Mouse (Mus musculus) skeletal muscle tissue, postnatal 0 days (tissue): ENCODE measurements around the gene Olfr961. TPM values are rescaled to one million over a fixed set of nuclear protein-coding genes. Genes with fewer than 3 reads are reported as not detected.

Experiments used
- polyA plus RNA-seq: library from polyadenylated mRNA; unstranded; fragments of >200 nt; fragmentation: Nextera tagmentation; extraction: Ambion mirVana; gene quantifications from 2 replicates; pipeline ENCODE4 v1.2.1, GENCODE M21; 2015

The Olfr961 gene
- not detected in 2 replicates for polyA plus RNA-seq

DNA sequence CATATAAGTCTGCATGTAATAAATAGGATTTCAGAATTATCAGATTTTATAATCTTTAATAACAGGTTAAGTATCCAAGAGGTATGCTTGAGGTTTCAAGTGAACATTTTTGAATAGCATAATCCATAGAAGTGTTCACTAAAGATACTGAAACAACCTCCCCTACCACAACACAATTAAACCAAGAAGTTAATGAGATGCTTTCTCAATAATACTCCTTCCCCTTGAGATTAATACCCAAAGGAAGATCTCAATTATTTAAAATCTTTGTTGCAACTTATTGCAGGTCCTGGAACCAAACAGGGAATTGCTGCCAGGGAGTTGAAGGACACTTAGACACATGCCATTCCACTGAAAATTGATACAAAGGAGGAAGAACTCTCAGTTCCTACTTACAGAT, at the start of gene Olfr961:
Olfr961 (plus strand) TSS at position 301 of the 400 bp plus-strand sequence.

DNA sequence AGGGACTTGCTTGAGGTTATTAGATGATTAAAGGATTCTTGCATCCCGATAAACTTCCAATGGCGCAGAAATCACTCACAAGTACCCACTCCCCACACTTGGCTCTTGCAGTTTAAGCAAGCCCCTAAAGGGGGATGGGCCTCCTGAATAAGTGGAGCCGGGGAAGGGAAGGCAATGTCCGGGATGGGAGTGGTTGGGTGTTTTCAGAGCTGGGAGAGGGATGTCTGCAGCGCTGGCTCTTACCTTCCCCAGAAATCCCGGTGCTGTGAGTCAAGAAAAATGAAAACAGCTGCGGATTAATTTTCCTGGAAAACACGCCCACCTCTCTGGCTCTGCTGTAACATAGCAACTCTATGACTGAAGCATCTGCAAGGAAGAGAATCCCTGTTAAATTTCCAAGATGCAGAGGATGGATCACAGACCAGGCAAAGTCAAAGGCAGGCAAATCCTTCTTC, 40.9 kb upstream of the Olfr961 start, which contains the start of gene AW551984:
AW551984 (minus strand) TSS at position 405 of the 455 bp plus-strand sequence.

DNA sequence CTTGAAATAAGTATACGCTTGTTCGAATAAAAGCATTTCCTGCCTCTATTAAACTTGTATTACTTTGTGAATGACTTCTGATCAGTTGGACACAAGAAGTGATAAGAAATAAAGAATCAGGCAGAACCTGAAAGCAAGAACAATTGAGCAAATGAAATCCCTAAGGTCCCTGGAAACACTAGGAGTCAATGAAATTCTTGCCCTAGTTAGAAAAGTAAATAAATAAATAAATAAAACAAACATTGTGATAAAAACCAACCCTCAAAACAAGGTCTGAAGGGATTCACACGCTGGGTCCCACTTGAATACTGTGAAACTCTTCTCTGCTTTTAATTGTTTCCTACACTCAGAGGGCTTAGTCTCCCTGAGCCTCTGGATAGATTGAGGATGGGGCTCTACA, 34.5 kb upstream of the Olfr961 start, which contains the start of gene Olfr148:
Olfr148 (plus strand) TSS at position 301 of the 400 bp plus-strand sequence.

DNA sequence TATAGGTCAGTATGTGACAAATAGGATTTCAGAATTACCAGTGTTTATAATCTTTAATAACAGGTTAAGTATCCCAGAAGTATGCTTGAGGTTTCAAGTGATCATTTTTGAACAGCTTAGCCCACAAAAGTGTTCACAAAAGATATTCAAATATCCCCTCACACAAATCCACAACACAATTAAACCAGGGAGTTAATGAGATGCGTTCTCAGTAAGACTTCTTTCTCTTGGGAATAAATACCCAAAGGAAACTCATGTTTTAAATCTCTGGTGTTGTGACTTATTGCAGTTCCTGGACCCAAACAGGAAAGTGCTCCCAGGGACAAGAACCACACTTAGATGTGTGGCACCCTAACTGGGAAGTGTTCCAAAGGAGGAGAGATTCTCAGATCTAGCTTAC, 23.8 kb upstream of the Olfr961 start, which contains the start of gene Olfr960:
Olfr960 (plus strand) TSS at position 301 of the 400 bp plus-strand sequence.

DNA sequence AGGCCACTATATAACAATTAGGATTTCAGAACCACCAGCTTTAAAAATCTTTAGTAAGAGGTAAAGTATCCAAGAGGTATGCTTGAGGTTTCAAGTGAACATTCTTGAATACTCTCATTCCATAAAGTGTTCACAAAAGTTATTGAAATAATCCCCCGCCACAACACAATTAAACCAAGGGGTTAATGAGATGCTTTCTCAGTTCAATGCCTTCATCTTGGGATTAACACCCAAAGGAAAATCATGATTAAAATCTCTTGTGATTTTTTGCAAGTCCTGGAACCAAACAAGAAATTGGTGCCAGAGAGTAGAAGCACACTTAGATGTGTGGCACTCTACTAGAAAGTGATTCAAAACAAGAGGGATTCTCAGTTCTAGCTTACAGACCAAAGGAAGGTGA, 22.0 kb downstream of the Olfr961 start, which contains the start of gene Olfr963:
Olfr963 (plus strand) TSS at position 301 of the 400 bp plus-strand sequence.

Other genes with a start within 250 kb of the Olfr961 start
- gene Olfr952, start 217.9 kb upstream of the Olfr961 start, polyA plus RNA-seq: not detected in 2 replicates
- not detected in 2 replicates for gene Olfr954, start 188.4 kb upstream of the Olfr961 start, polyA plus RNA-seq
- gene Olfr955, start 173.1 kb upstream of the Olfr961 start, polyA plus RNA-seq: not detected in 2 replicates
- not detected in 2 replicates for gene Olfr44, start 151.1 kb upstream of the Olfr961 start, polyA plus RNA-seq
- gene Olfr957, start 129.3 kb upstream of the Olfr961 start, polyA plus RNA-seq: not detected in 2 replicates
- not detected in 2 replicates for gene Olfr958, start 91.0 kb upstream of the Olfr961 start, polyA plus RNA-seq
- not detected in 2 replicates for gene Olfr959, start 69.5 kb upstream of the Olfr961 start, polyA plus RNA-seq
- gene AW551984, start 40.7 kb upstream of the Olfr961 start, polyA plus RNA-seq: 294 and 327 TPM in 2 replicates
- not detected in 2 replicates for gene Olfr148, start 34.4 kb upstream of the Olfr961 start, polyA plus RNA-seq
- not detected in 2 replicates for gene Olfr960, start 23.7 kb upstream of the Olfr961 start, polyA plus RNA-seq
- not detected in 2 replicates for gene Olfr963, start 22.1 kb downstream of the Olfr961 start, polyA plus RNA-seq
- not detected in 2 replicates for gene Olfr149, start 62.0 kb downstream of the Olfr961 start, polyA plus RNA-seq
- gene Olfr965, start 66.3 kb downstream of the Olfr961 start, polyA plus RNA-seq: not detected in 2 replicates
- not detected in 2 replicates for gene Olfr150, start 85.9 kb downstream of the Olfr961 start, polyA plus RNA-seq
- not detected in 2 replicates for gene Olfr967, start 101.2 kb downstream of the Olfr961 start, polyA plus RNA-seq
- gene Olfr968, start 138.2 kb downstream of the Olfr961 start, polyA plus RNA-seq: not detected in 2 replicates
- gene Olfr969, start 145.9 kb downstream of the Olfr961 start, polyA plus RNA-seq: not detected in 2 replicates
- not detected in 2 replicates for gene Olfr970, start 163.8 kb downstream of the Olfr961 start, polyA plus RNA-seq
- not detected in 2 replicates for gene Olfr971, start 191.8 kb downstream of the Olfr961 start, polyA plus RNA-seq
- gene Olfr972, start 221.3 kb downstream of the Olfr961 start, polyA plus RNA-seq: not detected in 2 replicates